7 mouse cellular contexts compared by ENCODE assay signal in genomic region chr2:178885686-178886085, GRCm38 (mm10).
A peak's percentile ranks its signal among the peaks of the same experiment; 100 is the strongest.
DNase-seq lines count a peak whose midpoint lies in the region; ATAC-seq and TF ChIP-seq lines count a peak whose summit lies in the region.

No protein-coding gene starts in this region.

- H3K4me3 ChIP-seq in ES-Bruce4 (ENCODE audit: low read depth, low read length): no peak overlapping the region
- no peak overlapping the region for H3K4me3 ChIP-seq in MEL (ENCODE audit: control insufficient read depth in 1 of 2, insufficient read depth in 1 of 2, low read depth in 2 of 2, low read length in 2 of 2)
- no peak overlapping the region for H3K4me3 ChIP-seq in neural tube, embryonic 11.5 days (ENCODE audit: low read depth, low read length)

- TF ChIP-seq RAD21 in MEL (IDR thresholded peaks at IDR 0.05; ENCODE audit: low read depth, low read length): no peak

- no peak for TF ChIP-seq EP300 in ES-Bruce4 (IDR thresholded peaks at IDR 0.05; ENCODE audit: insufficient read depth, low read depth, low read length)
- no peak for TF ChIP-seq EP300 in MEL (IDR thresholded peaks at IDR 0.05; ENCODE audit: low read depth in 1 of 2, low read length in 2 of 2)

- DNase-seq in kidney, adult 9 months: peak; percentile 26
- DNase-seq in kidney, adult 11 months: no peak
- peak; percentile 2 for DNase-seq in MEL (ENCODE audit: low read depth, low spot score)
- DNase-seq in embryo, embryonic 11 days: peak; percentile 31
- DNase-seq in neural tube, embryonic 11.5 days (ENCODE audit: low spot score): peak; percentile 12
- no peak for DNase-seq in natural killer cell, adult 2 months (ENCODE audit: low spot score in 2 of 2)

- 51% methylated on average over 5 of the region's 5 CpGs for WGBS in neural tube, embryonic 11.5 days

- H3K27ac ChIP-seq in ES-Bruce4 (ENCODE audit: insufficient read depth, low read length): no peak overlapping the region
- no peak overlapping the region for H3K27ac ChIP-seq in MEL (ENCODE audit: control insufficient read depth, low read depth, low read length)
- H3K27ac ChIP-seq in neural tube, embryonic 11.5 days (ENCODE audit: low read depth, low read length): no peak overlapping the region

- H3K36me3 ChIP-seq in ES-Bruce4 (ENCODE audit: control insufficient read depth, insufficient read depth, low read length, poor library complexity, severe bottlenecking): no peaks in the 10 kb centered on the region
- no peaks in the 10 kb centered on the region for H3K36me3 ChIP-seq in MEL (ENCODE audit: control insufficient read depth in 1 of 2, insufficient read depth in 2 of 2, low read length in 2 of 2)
- H3K36me3 ChIP-seq in neural tube, embryonic 11.5 days (ENCODE audit: control insufficient read depth, insufficient read depth, low read length): no peaks in the 10 kb centered on the region

- TF ChIP-seq POLR2A in ES-Bruce4 (IDR thresholded peaks at IDR 0.05; ENCODE audit: insufficient read depth, low read length) (no peak), MEL (IDR thresholded peaks at IDR 0.05; ENCODE audit: control insufficient read depth in 1 of 2, insufficient read depth in 1 of 2, low read depth in 1 of 2, low read length in 2 of 2, poor library complexity in 1 of 2) (no peak)

- H3K27me3 ChIP-seq in ES-Bruce4 (ENCODE audit: control insufficient read depth, insufficient read depth, low read length, poor library complexity, severe bottlenecking) (no peaks in the 10 kb centered on the region), MEL (ENCODE audit: control insufficient read depth in 1 of 2, insufficient read depth in 2 of 2, low read length in 2 of 2) (no peaks in the 10 kb centered on the region)
- no peaks in the 10 kb centered on the region for H3K27me3 ChIP-seq in neural tube, embryonic 11.5 days (ENCODE audit: control insufficient read depth, insufficient read depth, low read length)

- TF ChIP-seq CTCF in ES-Bruce4 (IDR thresholded peaks at IDR 0.05; ENCODE audit: low read depth, low read length) (peak; percentile 37), MEL (IDR thresholded peaks at IDR 0.05 in 2 of 3, conservative IDR thresholded peaks at IDR 0.05 in 1 of 3; ENCODE audit: control insufficient read depth in 1 of 3, insufficient read depth in 1 of 3, low read depth in 2 of 3, low read length in 3 of 3, poor library complexity in 1 of 3, severe bottlenecking in 1 of 3) (peak in 1 of 3 experiments; percentile 2; a peak in 1 of 6 replicates)

- H3K4me1 ChIP-seq in ES-Bruce4 (ENCODE audit: control insufficient read depth, insufficient read depth, low read length) (no peaks in the 10 kb centered on the region), MEL (ENCODE audit: control insufficient read depth in 1 of 2, insufficient read depth in 2 of 2, low read length in 2 of 2) (no peaks in the 10 kb centered on the region)
- H3K4me1 ChIP-seq in neural tube, embryonic 11.5 days (ENCODE audit: control insufficient read depth, insufficient read depth, low read length): no peaks in the 10 kb centered on the region

- no peak for ATAC-seq in neural tube, embryonic 11.5 days (ENCODE audit: insufficient read depth, low FRiP score, low TSS enrichment)

- no peak overlapping the region for H3K9ac ChIP-seq in ES-Bruce4 (ENCODE audit: low read depth, poor library complexity, severe bottlenecking)
- no peak overlapping the region for H3K9ac ChIP-seq in MEL (ENCODE audit: control insufficient read depth, low read depth, low read length, poor library complexity, severe bottlenecking)
- no peak overlapping the region for H3K9ac ChIP-seq in neural tube, embryonic 11.5 days (ENCODE audit: low read length)

- H3K9me3 ChIP-seq in ES-Bruce4 (replicated peaks; ENCODE audit: control insufficient read depth, insufficient read depth, low read length, poor library complexity, severe bottlenecking) (no peaks in the 10 kb centered on the region), MEL (replicated peaks; ENCODE audit: insufficient read depth, low read length) (no peaks in the 10 kb centered on the region)
- no peaks in the 10 kb centered on the region for H3K9me3 ChIP-seq in neural tube, embryonic 11.5 days (ENCODE audit: control insufficient read depth, low read length)

- no peak overlapping the region for H3K4me2 ChIP-seq in neural tube, embryonic 11.5 days (ENCODE audit: low read depth)

- H3K79me2 ChIP-seq in MEL (ENCODE audit: control insufficient read depth, insufficient read depth, low read length, poor library complexity): no peaks in the 10 kb centered on the region

TF ChIP-seq in MEL, 35 proteins besides CTCF, POLR2A, EP300 and RAD21:
- no peak for TF ChIP-seq NRF1 (IDR thresholded peaks at IDR 0.05; ENCODE audit: insufficient read depth, low read depth, low read length, poor library complexity, severe bottlenecking)
- TF ChIP-seq MAX (IDR thresholded peaks at IDR 0.05; ENCODE audit: low read length): no peak
- no peak for TF ChIP-seq ZKSCAN1 (IDR thresholded peaks at IDR 0.05; ENCODE audit: low read depth, low read length)
- TF ChIP-seq UBTF (IDR thresholded peaks at IDR 0.05; ENCODE audit: borderline replicate concordance, insufficient read depth, low read depth, low read length): no peak
- TF ChIP-seq HCFC1 (IDR thresholded peaks at IDR 0.05; ENCODE audit: low read depth, low read length): no peak
- TF ChIP-seq GATA1 (IDR thresholded peaks at IDR 0.05; ENCODE audit: low read depth, low read length): no peak
- TF ChIP-seq USF1 (IDR thresholded peaks at IDR 0.05; ENCODE audit: low read depth, low read length): no peak
- no peak for TF ChIP-seq MEF2A (IDR thresholded peaks at IDR 0.05; ENCODE audit: extremely low read depth, insufficient replicate concordance, low read depth, low read length, poor library complexity, severe bottlenecking)
- TF ChIP-seq SMC3 (IDR thresholded peaks at IDR 0.05; ENCODE audit: low read depth, low read length): no peak
- no peak for TF ChIP-seq MAFK (IDR thresholded peaks at IDR 0.05; ENCODE audit: borderline replicate concordance, low read depth, low read length)
- no peak for TF ChIP-seq BHLHE40 (IDR thresholded peaks at IDR 0.05; ENCODE audit: borderline replicate concordance, low read depth, low read length)
- no peak for TF ChIP-seq ZNF384 (IDR thresholded peaks at IDR 0.05; ENCODE audit: low read depth, low read length)
- TF ChIP-seq E2F4 (IDR thresholded peaks at IDR 0.05; ENCODE audit: borderline replicate concordance, low read depth, low read length): no peak
- TF ChIP-seq NELFE (IDR thresholded peaks at IDR 0.05; ENCODE audit: low read depth, low read length): no peak
TF ChIP-seq in MEL: peak in this region for 0.

Comparison
In these comparisons a context has a peak if more than half of its experiments do, and no peak if none do; other contexts are left out.
1. DNase-seq: peak in kidney, adult 9 months (single experiment), MEL (single experiment), embryo, embryonic 11 days (single experiment) and neural tube, embryonic 11.5 days (single experiment); none in kidney, adult 11 months (single experiment) and natural killer cell, adult 2 months (0 of 2).